Mouse (Mus musculus): ENCODE measurements around the gene Kcnk3.

GRCm38 (mm10) chr5:30617357-30617756 lies 29.4 kb downstream of the Kcnk3 start:
- TF ChIP-seq TCF12 (IDR thresholded peaks at IDR 0.05; ENCODE audit: insufficient read depth, poor library complexity, severe bottlenecking), result no peak
- TF ChIP-seq MAX (IDR thresholded peaks at IDR 0.05; ENCODE audit: low read depth), result no peak
- TF ChIP-seq MYOG (IDR thresholded peaks at IDR 0.05; ENCODE audit: control insufficient read depth in 1 of 3, insufficient read depth in 1 of 3, insufficient read length in 2 of 3, low read depth in 2 of 3), result no peak
- no peak for TF ChIP-seq REST (IDR thresholded peaks at IDR 0.05; ENCODE audit: insufficient read depth, insufficient read length)
